Mouse (Mus musculus) erythroblast, embryonic 14.5 days (primary cell): ENCODE results near the gene Wwox.

ENCODE experiments used
- GATA1 ChIP-seq: IDR thresholded peaks from 2 replicates; pipeline ENCODE4 v1.6.1; 2012; ENCODE audit warnings: low read length, inconsistent platforms, mixed read lengths
- TAL1 ChIP-seq: IDR thresholded peaks from 3 replicates; pipeline ENCODE4 v1.6.1; 2012; ENCODE audit warnings: low read length, inconsistent platforms, mixed read lengths

- TF ChIP-seq TAL1: no peak
- TF ChIP-seq GATA1: no peak
Observed at GRCm38 (mm10) chr8:115362518-115362917, 923.1 kb downstream of the Wwox start.
